Mouse (Mus musculus): ENCODE measurements around the gene Tnrc6b.
A peak's percentile ranks its signal among the peaks of the same experiment; 100 is the strongest.
"Not testable (repeated sequence)": the region's sequence is repeated elsewhere in the genome, so short reads cannot be mapped to it uniquely, and the experiment has no call there.

Gene Tnrc6b

DNA sequence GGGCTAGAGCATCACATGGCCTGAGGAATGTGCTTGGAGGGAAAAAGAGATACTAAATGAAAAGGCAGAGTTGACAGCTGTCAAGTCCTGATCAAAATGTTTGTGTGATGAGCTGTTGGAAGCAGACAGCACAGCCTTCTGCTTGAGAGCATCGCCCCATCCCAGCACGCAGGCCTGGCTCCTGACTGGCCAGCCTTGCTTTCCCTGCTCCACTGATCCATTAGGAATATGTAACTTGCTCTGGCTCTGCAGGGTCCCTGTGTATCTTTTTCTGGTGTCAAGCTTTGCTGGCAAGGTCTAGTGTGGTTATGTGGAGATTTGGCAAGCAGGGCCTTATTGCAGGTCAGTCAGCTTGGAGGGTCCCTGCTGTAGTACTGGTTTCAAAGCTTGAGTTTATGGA, 148.3 kb downstream of the Tnrc6b start:
- DNase-seq, result no peak

- no peak for DNase-seq
These were observed 150.2 kb downstream of the Tnrc6b start for GRCm38 (mm10) chr15:80861302-80861701.

DNA sequence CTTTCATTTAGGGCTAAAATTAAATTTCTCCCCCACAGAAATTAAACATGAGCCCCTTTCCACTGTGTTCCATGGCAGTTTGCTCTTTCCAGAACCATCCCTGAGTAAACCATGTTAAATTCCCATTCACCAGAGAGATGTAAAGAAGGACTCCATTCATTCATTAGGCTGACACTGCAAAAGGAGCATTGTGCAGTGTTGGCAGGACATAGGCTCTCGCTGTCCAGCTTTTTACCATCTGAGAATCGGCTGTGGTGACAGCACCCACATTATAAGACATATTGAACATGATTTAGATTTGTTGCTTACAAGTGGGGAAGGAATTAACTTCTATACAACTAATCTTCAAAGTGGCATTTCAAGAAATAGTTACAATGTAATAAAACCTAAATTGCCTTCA, 150.9 kb downstream of the Tnrc6b start:
- DNase-seq, result no peak

DNA sequence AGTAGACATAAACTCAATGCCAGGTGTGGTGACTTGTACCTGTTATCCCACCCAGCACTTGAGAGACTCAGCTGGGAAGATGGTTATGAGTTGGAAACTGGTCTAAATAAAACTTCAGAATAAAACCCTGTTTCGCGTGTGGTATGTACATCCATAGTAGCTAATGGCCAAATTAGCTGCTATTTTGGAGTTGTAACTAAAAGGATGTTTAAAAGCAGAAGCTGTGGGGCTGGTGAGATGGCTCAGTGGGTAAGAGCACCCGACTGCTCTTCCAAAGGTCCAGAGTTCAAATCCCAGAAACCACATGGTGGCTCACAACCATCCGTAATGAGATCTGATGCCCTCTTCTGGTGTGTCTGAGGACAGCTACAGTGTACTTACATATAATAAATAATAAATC, 157.5 kb downstream of the Tnrc6b start:
- not testable (repeated sequence) for DNase-seq

- no peak for DNase-seq
These were observed 163.6 kb downstream of the Tnrc6b start for GRCm38 (mm10) chr15:80874726-80875125.

GRCm38 (mm10) chr15:80876231-80876630, 165.1 kb downstream of the Tnrc6b start:
- peak; percentile 7 to 48 for DNase-seq

DNA sequence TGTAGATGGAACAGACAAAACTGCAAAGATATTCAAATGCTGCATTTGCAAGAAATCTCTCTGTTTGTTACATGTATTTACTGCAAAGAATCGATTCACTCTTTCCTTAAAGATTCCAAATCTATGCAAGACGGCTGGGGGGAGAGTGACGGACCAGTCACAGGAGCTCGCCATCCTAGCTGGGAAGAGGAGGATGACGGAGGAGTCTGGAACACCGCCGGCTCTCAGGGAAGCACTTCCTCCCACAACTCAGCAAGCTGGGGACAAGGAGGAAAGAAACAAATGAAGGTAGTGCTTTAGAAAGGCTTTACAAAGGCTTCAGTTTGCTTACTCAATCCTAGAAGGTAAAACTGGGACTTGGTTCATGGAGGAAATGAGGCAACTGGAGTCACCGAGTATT, 173.0 kb downstream of the Tnrc6b start:
- no peak for DNase-seq

- no peak for DNase-seq
These were observed 175.4 kb downstream of the Tnrc6b start for GRCm38 (mm10) chr15:80886361-80887156.

DNA sequence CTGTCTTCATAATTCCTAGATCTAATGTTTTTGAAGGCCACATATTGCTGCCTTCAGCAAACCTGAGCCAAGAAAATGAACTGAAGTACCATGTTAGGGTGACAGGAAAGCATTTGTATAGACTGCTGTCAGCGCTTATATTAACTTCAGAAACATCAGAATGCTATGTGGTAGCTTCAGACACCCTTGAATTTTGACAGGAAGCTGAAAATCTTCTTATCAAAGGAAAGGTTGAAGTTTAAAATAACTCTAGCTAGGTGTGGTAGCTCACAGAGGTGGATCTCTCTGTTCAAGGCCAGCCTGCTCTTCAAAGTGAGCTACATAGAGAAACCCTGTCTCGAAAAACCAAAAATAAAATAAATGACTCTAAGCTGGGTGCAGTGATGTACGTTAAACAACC, 181.2 kb downstream of the Tnrc6b start:
- no peak for DNase-seq

- DNase-seq, result no peak
These were observed 185.6 kb downstream of the Tnrc6b start for GRCm38 (mm10) chr15:80896741-80897140.

- no peak for DNase-seq
These were observed 186.8 kb downstream of the Tnrc6b start for GRCm38 (mm10) chr15:80897911-80898310.

- DNase-seq, result no peak
These were observed 188.7 kb downstream of the Tnrc6b start for GRCm38 (mm10) chr15:80899806-80900205.

GRCm38 (mm10) chr15:80901806-80902513, 190.8 kb downstream of the Tnrc6b start:
- no peak for DNase-seq

- DNase-seq, result not testable (repeated sequence)
These were observed 193.7 kb downstream of the Tnrc6b start for GRCm38 (mm10) chr15:80904776-80905175.

DNA sequence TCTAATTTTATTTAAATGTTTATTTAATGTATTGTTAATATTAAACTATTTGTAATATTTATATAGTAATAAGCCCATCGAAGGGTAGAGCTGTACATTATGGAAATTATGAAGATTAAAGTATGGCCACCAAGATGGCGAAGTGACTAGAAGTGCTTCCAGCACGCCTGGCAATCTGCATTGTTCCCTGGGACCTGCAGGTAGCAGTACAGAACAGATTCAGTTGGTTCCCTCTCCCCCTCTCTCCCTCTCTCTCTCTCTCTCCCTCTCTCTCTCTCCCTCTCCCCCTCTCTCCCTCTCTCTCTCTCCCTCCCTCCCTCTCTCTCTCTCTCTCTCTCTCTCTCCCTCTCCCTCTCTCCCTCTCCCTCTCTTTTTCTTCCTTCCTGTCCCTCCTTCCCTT, 199.1 kb downstream of the Tnrc6b start:
- DNase-seq, result no peak

- DNase-seq, result no peak
These were observed 199.8 kb downstream of the Tnrc6b start for GRCm38 (mm10) chr15:80910790-80911531.

GRCm38 (mm10) chr15:80912175-80912574, 201.1 kb downstream of the Tnrc6b start:
- DNase-seq, result peak in 1 of 2 experiments; percentile 14

DNA sequence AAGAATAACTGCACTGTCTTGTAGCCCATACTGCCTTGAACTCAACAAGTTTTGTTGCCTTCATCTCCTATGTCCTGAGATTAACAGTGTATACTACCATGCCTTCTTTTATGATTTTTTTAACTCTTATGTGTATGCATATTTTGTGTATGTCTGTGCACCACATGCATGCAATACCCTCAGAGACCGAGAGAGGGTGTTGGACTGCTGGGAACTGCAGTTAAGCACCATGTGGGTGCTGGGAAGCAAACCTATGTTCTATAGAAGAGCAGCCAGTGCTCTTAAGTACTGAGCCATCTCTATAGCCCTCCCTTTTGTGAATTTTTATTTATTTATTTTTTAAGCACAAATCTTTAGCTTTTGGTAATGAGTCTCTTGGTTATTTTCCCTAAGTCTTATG, 202.7 kb downstream of the Tnrc6b start:
- no peak for DNase-seq

- peak; percentile 58 to 67 for DNase-seq
These were observed 204.7 kb downstream of the Tnrc6b start for GRCm38 (mm10) chr15:80915850-80916249.

- no peak for DNase-seq
These were observed 205.5 kb downstream of the Tnrc6b start for GRCm38 (mm10) chr15:80916621-80917020.

- no peak for DNase-seq
These were observed 209.2 kb downstream of the Tnrc6b start for GRCm38 (mm10) chr15:80920346-80920745.

DNA sequence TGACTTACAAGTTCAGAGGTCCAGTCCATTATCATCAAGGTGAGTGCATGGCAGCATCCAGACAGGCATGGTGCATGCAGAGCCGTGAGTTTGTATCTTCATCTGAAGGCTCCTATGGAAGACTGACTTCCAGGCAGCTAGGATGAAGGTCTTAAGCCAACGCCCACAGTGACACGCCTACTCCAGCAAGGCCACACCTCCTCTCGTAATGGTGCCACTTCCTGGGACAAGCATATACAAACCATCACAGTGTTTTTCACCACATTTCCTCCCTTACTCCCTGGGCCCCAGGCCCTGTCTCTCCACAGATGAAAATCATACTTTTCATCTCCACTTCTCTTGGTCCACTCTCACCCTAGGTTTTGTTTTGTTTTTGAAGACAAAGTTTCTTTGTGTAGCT, 210.7 kb downstream of the Tnrc6b start:
- DNase-seq, result no peak

- DNase-seq, result no peak
These were observed 213.1 kb downstream of the Tnrc6b start for GRCm38 (mm10) chr15:80924211-80924610.
